Mouse (Mus musculus): ENCODE results near the gene Prkd1. TPM values are rescaled to one million over a fixed set of nuclear protein-coding genes. Genes with fewer than 3 reads are reported as not detected.

Prkd1 gene
- polyA plus RNA-seq, 1 experiment from 2014 or later: 7.6 TPM

DNA sequence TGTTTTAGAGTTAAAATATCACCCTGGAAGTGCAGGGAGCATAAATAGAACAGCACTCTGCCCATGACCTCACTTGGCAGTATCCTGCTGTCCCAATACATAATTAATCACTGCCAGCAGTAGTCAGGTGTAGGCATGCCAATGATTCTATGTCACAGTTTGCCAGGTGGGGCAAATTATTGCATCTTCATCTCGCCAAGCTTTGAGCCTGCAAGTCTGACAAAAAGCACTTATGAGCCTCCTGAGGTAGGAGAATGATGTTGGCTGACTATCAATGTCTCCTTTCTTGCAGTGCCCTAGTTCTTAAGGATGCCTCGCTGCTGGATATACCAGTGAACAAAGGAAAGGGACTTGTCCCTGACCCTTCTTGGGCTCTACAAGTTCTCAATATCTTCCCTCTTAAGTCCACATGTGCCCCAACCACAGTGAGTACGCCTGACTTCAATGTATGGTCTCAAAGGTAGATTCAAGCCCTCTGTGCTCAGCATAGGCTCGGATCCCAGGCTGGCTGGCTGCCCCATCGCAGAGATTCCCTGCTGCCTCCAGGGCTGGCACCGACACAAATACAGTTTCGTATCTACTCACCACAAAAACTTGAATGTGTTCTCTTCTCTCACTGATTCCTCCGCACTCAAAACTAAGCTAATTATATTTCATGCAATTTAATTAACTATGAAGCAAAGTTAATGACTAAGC, 98.9 kb downstream of the Prkd1 start:
- H3K4me2 ChIP-seq: no peak overlapping the region
- 44% methylated on average over 8 of the region's 8 CpGs for WGBS
- H3K9me3 ChIP-seq (replicated peaks): no peaks in the 10 kb centered on the region
- H3K27me3 ChIP-seq: no peaks in the 10 kb centered on the region
- no peak overlapping the region for H3K9ac ChIP-seq
- H3K4me3 ChIP-seq: no peak overlapping the region
- peak overlapping the region; percentile 3; the same call in 1 of the 2 replicates for H3K27ac ChIP-seq
- peaks cover 37% of the 10 kb centered on the region for H3K4me1 ChIP-seq
- peak; percentile 57; the same call in 1 of the 2 replicates for ATAC-seq
- H3K36me3 ChIP-seq (ENCODE audit: poor library complexity, severe bottlenecking): no peaks in the 10 kb centered on the region

DNA sequence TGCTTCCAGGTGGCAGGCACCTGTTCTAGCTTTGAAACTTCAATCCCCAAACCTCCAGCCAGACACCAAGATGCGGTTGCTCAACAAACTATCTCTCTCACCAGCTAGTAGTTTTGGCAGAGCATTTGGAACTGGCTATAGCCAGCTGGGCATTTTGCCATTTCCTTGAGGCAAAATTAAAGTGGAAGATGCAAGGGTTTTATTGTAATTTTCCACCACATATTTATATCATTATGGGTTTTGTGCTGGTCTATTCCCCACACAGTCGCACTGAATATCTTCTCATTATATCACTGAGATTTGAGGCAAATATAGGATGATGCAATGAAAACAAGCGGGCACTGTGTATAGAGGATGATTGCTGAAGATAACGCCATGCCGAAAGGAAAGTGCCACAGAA, 102.5 kb downstream of the Prkd1 start:
- Histone ChIP-seq H3K9me3 (replicated peaks) (no peaks in the 10 kb centered on the region), H3K36me3 (ENCODE audit: poor library complexity, severe bottlenecking) (no peaks in the 10 kb centered on the region), H3K4me1 (peaks cover 49% of the 10 kb centered on the region), H3K4me2 (no peak overlapping the region), H3K4me3 (no peak overlapping the region), H3K27me3 (no peaks in the 10 kb centered on the region), H3K9ac (no peak overlapping the region), H3K27ac (no peak overlapping the region)
- no peak for ATAC-seq
- 70% methylated on average over 5 of the region's 5 CpGs for WGBS

DNA sequence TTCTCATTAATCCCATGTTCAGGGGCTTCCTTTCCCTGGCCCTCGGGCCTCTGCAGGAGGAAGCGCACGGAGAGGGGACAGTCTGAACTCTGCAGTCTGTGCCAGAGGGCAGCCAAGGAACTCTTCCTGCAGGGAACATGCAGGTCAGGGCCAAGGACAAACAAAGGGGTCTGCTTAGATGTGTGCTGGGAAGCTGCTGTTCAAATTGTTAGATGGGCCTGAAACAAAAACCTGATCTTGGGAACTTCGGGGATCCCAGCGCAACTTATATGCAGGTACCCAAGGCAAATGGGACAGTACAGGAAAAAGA, 103.3 kb downstream of the Prkd1 start:
- Histone ChIP-seq H3K4me3 (no peak overlapping the region), H3K4me2 (0 out of 2 replicates have a peak overlapping the region, but pooled peaks have one; percentile 17), H3K27me3 (no peaks in the 10 kb centered on the region), H3K27ac (peak overlapping the region; percentile 48), H3K9me3 (replicated peaks) (no peaks in the 10 kb centered on the region), H3K4me1 (peaks cover 49% of the 10 kb centered on the region), H3K36me3 (ENCODE audit: poor library complexity, severe bottlenecking) (no peaks in the 10 kb centered on the region), H3K9ac (no peak overlapping the region)
- 26% methylated on average over 5 of the region's 5 CpGs for WGBS
- ATAC-seq: peak; percentile 41; the same call in 1 of the 2 replicates

DNA sequence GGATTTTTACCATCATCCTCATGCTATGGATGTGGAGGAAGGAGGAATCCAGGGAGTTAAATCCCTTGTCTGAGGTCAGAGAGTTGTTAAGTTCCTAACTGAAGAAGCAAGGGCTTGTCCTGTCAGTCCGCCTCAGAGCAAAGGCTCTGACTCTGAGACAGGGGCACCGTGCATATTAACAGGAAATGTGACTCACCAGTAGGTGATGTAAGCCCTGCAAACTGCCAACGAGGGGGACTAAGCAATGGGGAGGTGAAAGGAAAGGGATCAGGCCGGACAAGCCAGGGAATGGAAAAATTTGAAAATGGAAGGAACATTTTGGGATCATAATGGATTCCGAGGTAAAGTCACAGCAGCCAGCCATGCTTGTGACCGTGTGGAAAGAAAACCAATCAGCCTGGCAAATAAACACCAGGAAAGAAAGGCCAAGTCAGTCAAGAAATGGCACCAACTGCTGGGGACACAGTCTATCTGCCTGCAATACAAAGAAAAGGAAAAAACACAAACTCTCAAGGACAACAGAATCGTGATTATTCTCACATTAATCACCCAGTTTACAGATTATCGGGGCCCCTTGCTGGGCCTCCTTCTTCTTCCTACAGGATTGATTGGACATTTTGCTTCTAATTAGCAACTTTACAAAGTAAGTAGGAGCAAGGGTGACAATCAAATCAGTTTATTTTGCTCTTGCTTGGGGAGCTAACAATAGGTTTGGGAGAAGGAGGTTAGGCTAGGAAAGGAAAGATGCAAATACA, 103.9 kb downstream of the Prkd1 start:
- Histone ChIP-seq H3K4me3 (no peak overlapping the region), H3K4me2 (peak overlapping the region; percentile 17; the same call in 1 of the 2 replicates), H3K9ac (no peak overlapping the region), H3K4me1 (peaks cover 45% of the 10 kb centered on the region), H3K9me3 (replicated peaks) (no peaks in the 10 kb centered on the region), H3K27me3 (no peaks in the 10 kb centered on the region), H3K36me3 (ENCODE audit: poor library complexity, severe bottlenecking) (no peaks in the 10 kb centered on the region), H3K27ac (peak overlapping the region; percentile 48; the same call in 1 of the 2 replicates)
- WGBS: 14% methylated on average over 8 of the region's 8 CpGs
- peak; percentile 39; the same call in 1 of the 2 replicates for ATAC-seq

DNA sequence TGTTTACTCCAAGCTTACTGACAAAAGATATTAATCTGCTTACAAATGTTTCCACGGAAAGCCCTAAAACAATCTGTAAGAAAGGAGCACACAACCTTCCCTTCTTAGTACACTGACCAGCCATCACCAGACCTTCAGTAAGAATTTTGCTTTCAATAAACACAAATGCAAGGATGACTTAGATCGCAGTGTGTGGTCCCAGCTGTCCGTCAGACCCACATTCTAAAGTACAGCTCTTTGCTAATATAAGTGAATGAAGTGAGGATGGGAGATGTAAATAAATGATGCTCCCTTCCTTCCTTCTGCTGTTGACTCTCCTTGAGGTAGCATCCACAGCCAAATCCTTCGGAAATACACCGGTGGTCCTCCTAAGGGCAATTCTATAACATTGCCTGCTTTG, 108.1 kb downstream of the Prkd1 start:
- Histone ChIP-seq H3K4me2 (no peak overlapping the region), H3K4me1 (peaks cover 31% of the 10 kb centered on the region), H3K9ac (no peak overlapping the region), H3K36me3 (ENCODE audit: poor library complexity, severe bottlenecking) (no peaks in the 10 kb centered on the region), H3K27ac (no peak overlapping the region), H3K27me3 (no peaks in the 10 kb centered on the region), H3K9me3 (replicated peaks) (no peaks in the 10 kb centered on the region), H3K4me3 (no peak overlapping the region)
- no peak for ATAC-seq
- WGBS: 83% methylated on average over 5 of the region's 5 CpGs

DNA sequence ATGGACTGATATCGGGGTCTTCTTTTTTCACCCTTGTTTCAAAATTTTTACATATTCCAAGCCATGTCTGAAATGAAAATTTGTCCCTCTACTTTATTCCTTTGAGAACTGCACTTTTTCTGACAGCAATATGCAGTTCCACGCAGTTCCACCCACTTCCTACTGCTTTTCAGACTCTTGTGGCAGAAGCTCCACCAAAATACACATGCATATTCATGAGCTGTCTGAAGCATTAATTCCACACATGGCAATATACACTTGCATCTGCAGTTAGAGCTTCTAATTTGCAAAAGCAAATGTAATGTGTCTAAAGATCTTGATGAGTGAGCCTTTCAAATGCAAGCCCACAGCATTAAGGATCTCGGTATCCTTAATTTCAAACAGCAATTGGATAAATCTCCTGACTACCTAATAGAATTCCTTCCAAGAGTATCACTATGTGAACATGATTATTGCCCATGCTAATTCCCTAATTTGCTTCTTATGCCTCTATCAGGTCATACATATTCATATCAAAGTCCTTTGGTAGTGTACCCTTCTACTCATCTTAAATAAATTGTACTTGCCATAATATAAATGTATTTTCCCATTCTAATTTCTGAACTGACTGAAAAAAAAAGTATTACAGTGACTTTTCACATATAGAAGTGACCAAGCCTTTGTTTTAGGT, 110.5 kb downstream of the Prkd1 start:
- H3K4me2 ChIP-seq: no peak overlapping the region
- no peak overlapping the region for H3K27ac ChIP-seq
- H3K36me3 ChIP-seq (ENCODE audit: poor library complexity, severe bottlenecking): no peaks in the 10 kb centered on the region
- ATAC-seq: peak; percentile 94
- peaks cover 11% of the 10 kb centered on the region for H3K4me1 ChIP-seq
- H3K4me3 ChIP-seq: no peak overlapping the region
- no peak overlapping the region for H3K9ac ChIP-seq
- no peaks in the 10 kb centered on the region for H3K9me3 ChIP-seq (replicated peaks)
- 71% methylated on average over 3 of the region's 3 CpGs for WGBS
- no peaks in the 10 kb centered on the region for H3K27me3 ChIP-seq

DNA sequence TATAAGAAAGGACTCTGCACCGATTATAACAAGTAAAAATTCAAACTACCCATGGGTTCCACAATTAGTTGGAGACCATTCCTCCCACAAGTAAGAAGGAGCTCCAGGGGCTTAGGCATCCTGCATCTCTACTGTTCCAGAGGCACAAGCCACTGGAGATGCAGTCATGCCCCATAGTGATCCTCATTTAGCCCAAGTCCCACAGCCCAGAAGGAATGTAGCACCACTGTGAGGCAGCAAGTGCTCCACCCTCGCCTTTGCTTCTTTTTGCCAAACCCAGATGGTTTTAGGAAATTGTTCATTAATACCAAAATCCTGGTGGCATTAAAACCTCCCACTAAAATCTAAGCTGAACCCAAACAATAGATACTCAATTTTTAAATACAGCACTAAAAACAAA, 111.1 kb downstream of the Prkd1 start:
- Histone ChIP-seq H3K27me3 (no peaks in the 10 kb centered on the region), H3K4me3 (no peak overlapping the region), H3K4me1 (peaks cover 11% of the 10 kb centered on the region), H3K9me3 (replicated peaks) (no peaks in the 10 kb centered on the region), H3K36me3 (ENCODE audit: poor library complexity, severe bottlenecking) (no peaks in the 10 kb centered on the region), H3K9ac (no peak overlapping the region), H3K27ac (no peak overlapping the region), H3K4me2 (no peak overlapping the region)
- 91% methylated on average over 2 of the region's 2 CpGs for WGBS
- ATAC-seq: no peak

DNA sequence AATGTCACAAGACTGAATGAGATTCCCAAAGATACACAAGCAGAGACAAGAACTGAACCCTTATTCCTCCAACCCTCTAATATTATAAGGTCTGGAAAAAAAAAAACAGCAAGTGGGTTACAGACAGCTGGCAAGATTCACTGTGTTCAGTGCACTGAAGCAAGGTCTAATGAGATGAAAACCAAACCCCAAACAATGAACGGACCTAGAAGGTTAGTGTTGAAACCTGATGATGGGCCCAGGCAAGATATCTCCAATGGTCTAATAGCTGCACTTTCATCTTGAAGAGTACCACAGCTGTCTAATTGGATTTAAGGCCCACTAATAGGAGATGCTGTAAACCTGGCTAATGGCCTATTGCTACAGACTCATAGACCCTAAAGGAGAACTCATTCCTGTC, 111.9 kb downstream of the Prkd1 start:
- WGBS: 6% methylated on average over 1 of the region's 1 CpGs
- Histone ChIP-seq H3K4me2 (no peak overlapping the region), H3K9ac (no peak overlapping the region), H3K36me3 (ENCODE audit: poor library complexity, severe bottlenecking) (no peaks in the 10 kb centered on the region), H3K27me3 (no peaks in the 10 kb centered on the region), H3K4me3 (no peak overlapping the region), H3K4me1 (peaks cover 11% of the 10 kb centered on the region), H3K27ac (no peak overlapping the region), H3K9me3 (replicated peaks) (no peaks in the 10 kb centered on the region)
- no peak for ATAC-seq

DNA sequence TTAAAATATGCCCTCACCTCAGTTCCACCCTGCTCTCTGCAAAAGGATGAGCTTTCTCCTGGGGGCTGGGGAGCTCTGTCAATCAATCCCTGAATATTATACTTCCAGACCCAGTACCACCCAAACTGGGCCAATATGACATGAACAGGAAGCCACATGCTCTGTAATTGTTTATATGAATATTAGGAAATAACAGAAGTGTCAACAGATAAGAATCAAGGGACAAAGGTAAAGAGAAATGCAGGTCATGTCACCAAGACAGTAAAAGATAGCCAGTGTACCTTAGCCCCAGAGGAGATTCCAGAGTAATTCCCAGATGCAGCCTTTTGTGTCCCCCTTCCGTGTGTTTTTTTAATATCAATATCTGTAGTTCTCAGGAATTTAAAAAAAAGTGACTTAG, 120.3 kb downstream of the Prkd1 start:
- 100% methylated on average over 1 of the region's 1 CpGs for WGBS
- no peaks in the 10 kb centered on the region for H3K9me3 ChIP-seq (replicated peaks)
- no peak for ATAC-seq

DNA sequence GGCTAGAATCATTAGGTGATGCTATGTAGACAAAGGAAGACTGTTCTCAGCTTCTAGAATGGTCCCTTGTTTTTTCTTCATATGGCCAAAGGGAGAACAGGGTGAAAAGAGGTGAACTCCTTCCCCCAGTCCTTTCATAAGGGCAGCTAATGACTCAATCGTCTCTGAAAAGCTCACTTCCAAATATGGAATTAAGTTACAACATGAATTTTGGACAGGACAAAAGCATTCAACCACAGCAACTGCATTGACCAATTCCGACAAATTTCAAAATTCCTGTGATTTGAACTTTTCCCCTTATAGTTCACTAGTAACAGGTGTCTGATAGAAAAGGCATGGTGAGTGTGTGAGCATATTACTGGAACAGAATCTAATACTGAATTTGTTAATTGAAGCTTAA, 124.8 kb downstream of the Prkd1 start:
- 89% methylated on average over 2 of the region's 2 CpGs for WGBS
- Histone ChIP-seq H3K27ac (no peak overlapping the region), H3K4me3 (no peak overlapping the region), H3K9ac (no peak overlapping the region), H3K4me1 (no peaks in the 10 kb centered on the region), H3K9me3 (replicated peaks) (no peaks in the 10 kb centered on the region), H3K36me3 (ENCODE audit: poor library complexity, severe bottlenecking) (no peaks in the 10 kb centered on the region), H3K27me3 (no peaks in the 10 kb centered on the region), H3K4me2 (no peak overlapping the region)
- ATAC-seq: no peak

More for the DNA sequence above, 120.3 kb downstream of the Prkd1 start:
- Histone ChIP-seq H3K27me3 (no peaks in the 10 kb centered on the region), H3K27ac (no peak overlapping the region), H3K4me3 (no peak overlapping the region), H3K4me2 (no peak overlapping the region), H3K36me3 (ENCODE audit: poor library complexity, severe bottlenecking) (no peaks in the 10 kb centered on the region), H3K9ac (no peak overlapping the region), H3K4me1 (no peaks in the 10 kb centered on the region)

DNA sequence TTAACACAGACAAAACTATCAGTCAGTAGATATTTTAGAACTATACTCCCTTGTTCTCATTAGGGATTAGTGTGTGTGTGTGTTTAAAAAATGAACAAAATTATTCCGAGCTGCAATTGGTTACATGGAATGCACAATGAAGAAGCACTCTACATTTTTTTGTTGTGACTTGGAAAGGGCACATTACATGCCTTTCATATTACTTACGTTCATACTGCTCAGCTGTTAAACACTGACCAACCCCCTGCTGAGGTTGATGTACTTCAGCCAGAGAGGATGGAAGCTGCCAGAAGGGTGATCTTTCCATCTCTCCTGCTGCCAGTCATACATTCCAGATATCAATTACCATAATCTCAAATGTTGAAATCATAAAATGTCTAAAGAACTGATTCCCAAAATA, 134.4 kb downstream of the Prkd1 start:
- 81% methylated on average over 2 of the region's 2 CpGs for WGBS
- no peak for ATAC-seq

DNA sequence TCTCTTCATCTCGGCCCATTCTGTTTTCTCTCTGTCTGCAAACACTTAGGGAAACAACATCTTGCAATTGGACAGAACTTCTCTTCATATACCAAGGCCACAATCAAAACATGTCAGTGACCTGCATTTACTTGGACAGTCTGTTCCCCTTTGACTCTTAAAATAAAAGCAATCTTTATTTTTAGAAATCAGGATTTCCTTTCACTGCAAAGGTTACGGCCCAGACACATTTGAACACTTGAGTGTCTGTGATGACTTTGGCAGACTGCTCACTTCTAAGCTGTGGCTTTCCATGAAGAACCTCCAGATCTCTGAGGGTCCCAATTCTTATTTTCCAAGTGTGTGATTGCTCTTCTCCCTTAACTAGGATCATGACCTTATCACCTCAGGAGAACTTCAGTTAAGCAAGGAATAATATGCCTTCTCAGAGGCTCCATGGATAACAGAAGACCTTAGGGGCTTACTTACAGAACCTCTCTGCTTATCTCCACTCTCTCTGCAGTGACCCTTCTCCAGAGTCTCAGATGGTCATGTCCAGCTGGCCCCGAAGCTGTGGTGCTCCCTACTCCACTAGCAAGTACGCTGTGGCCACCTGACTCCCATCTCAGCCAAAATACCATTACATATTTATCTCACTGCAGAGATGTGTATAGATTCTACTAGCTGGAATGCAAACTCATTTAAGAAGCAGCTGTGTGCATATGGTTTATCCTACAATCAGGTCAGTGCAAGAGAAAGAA, 137.2 kb downstream of the Prkd1 start:
- no peak for ATAC-seq
- WGBS: 87% methylated on average over 4 of the region's 4 CpGs
- Histone ChIP-seq H3K36me3 (ENCODE audit: poor library complexity, severe bottlenecking) (no peaks in the 10 kb centered on the region), H3K4me3 (no peak overlapping the region), H3K27me3 (no peaks in the 10 kb centered on the region), H3K9me3 (replicated peaks) (no peaks in the 10 kb centered on the region), H3K27ac (no peak overlapping the region), H3K4me2 (no peak overlapping the region), H3K9ac (no peak overlapping the region), H3K4me1 (no peaks in the 10 kb centered on the region)

More for the DNA sequence above, 134.4 kb downstream of the Prkd1 start:
- Histone ChIP-seq H3K27me3 (no peaks in the 10 kb centered on the region), H3K4me1 (no peaks in the 10 kb centered on the region), H3K9me3 (replicated peaks) (no peaks in the 10 kb centered on the region), H3K4me3 (no peak overlapping the region), H3K9ac (no peak overlapping the region), H3K4me2 (no peak overlapping the region), H3K27ac (no peak overlapping the region), H3K36me3 (ENCODE audit: poor library complexity, severe bottlenecking) (no peaks in the 10 kb centered on the region)

Data from forebrain, embryonic 13.5 days (tissue).